Mouse (Mus musculus): Measurements from ENCODE around the gene Hcar1.
A peak's percentile ranks its signal among the peaks of the same experiment; 100 is the strongest.

Gene Hcar1

DNA sequence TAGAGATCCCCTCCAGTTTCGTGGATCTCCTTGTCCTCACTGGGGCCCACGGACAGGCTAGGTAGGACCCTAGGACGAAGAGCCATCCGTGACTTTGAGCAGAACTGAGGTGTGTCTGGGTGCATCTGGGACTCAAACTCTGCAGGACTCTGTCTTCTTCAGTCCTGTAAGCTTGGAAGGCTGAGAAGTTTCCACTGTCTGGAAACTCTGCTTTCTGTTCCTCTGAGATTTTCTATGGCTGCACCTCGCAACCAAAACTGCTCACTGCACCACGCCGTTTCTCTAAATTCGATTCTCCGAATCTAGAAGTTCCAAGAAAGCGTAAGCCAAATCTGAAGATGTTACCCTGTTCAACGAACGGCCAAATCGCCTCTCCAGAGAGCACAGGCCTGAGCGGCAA, 15.9 kb downstream of the Hcar1 start:
- DNase-seq (ENCODE audit: low spot score in 2 of 2): no peak

GRCm38 (mm10) chr5:123862374-123863350, 17.2 kb downstream of the Hcar1 start:
- DNase-seq (ENCODE audit: low spot score in 2 of 2): no peak

DNA sequence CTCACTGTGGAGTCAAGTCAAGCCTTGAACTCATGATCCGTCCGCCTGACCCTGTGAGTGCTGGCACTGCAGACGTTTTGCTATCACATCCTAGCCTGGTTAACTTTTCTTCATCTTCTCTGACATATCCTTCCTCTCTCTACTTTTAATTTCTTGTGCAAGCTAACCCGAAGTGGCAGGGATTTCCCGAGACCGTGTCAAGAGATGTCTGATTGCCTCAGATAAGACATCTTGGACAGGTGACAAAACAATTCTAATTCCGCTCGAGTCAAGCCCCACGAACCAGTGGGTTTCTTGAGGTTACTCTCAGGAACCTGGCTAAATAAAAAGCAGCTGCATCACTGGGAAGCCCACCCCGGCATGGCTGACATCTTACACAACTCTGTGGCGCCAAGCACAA, 21.0 kb downstream of the Hcar1 start:
- DNase-seq (ENCODE audit: low spot score in 2 of 2): no peak

- DNase-seq (ENCODE audit: low spot score in 2 of 2): no peak
Observed at GRCm38 (mm10) chr5:123854511-123854910, 25.3 kb downstream of the Hcar1 start.

DNA sequence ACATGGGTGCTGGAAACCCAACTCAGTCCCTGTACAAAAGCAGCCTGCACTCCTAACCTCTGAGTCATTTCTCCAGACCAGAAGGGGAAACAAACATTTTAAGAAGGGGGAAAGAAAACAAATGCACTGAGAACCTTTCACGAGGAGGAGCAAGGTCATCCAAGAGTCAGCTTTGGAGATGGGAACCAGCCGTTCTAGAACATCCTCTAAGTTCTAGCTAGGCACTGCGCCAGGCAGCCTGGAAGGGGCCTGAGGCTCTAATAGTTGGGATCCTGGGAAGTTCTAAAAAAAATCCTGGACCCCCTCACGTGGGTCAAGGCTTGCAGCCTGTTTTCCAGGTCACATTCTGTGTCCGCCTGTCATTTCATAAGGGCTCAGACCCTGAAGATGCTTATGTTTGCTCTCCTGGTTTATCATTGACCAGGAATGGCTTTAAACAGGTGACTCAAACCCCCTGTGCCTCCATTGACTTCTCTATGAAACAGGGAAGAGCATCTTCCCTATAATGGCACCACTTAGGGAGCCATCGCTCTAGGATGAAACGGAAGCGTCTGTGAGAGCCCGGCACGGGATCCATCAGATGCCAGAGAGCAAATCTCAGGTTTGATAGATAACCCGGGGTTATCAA, 25.8 kb downstream of the Hcar1 start:
- no peak for DNase-seq (ENCODE audit: low spot score in 2 of 2)

DNA sequence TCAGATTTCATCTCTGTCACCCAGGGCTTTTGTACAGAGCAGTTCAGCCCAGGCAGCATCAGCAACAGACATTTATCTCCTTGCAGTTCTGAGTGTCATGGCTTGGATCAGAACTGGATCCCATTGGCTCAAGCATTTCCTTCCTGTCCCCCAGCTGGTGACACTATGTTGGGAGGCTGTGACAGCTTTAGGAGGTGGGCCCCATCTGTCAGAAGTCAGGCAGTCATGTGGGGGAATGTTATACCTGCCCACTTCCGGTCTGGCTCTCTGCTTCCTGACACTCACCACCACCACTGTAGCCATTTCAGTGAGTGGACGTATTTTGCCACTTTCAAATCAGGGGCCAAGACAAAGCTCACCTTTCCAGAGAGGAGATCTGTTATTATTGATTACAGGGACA, 28.4 kb downstream of the Hcar1 start:
- DNase-seq (ENCODE audit: low spot score in 2 of 2): no peak

DNA sequence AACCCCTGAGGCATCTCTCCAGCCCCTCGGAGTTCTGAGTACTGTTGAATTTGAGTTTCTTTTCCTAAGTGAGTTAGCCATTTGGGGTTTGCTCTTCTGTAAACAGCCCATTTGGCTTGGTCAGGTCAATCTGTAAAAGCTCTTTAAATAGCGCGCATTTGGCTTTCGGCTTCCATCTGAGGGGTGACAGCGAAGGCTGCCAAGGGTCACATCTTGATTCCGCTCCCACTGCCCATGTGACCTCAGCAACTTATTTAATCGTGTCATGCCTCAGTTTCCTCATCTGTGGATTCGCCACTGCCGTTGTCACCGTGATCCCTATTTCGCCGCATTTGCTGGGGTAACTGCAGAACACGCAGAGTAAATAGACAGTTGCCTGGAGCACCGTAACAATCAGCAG, 35.5 kb downstream of the Hcar1 start:
- no peak for DNase-seq (ENCODE audit: low spot score in 2 of 2)

DNA sequence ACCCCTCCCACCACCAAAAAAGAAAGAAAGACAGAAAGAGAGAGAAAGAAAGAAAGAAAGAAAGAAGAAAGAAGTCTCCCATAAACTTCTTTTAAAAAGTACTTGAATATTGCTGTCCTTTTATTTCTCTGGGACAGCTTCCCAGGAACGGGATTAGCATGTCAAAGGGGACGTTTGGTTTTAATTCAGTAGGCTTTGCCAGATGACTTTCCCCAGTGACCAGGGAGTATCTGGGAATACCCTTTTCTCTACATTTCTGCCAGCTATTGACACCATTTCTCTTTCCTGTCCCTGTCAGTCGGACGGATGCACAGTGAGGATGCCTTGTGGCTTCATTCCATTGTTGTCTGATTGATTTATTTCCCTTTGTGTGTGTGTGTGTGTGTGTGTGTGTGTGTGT, 36.0 kb downstream of the Hcar1 start:
- no peak for DNase-seq (ENCODE audit: low spot score in 2 of 2)

GRCm38 (mm10) chr5:123842935-123843282, 36.9 kb downstream of the Hcar1 start:
- DNase-seq (ENCODE audit: low spot score in 2 of 2): no peak

DNA sequence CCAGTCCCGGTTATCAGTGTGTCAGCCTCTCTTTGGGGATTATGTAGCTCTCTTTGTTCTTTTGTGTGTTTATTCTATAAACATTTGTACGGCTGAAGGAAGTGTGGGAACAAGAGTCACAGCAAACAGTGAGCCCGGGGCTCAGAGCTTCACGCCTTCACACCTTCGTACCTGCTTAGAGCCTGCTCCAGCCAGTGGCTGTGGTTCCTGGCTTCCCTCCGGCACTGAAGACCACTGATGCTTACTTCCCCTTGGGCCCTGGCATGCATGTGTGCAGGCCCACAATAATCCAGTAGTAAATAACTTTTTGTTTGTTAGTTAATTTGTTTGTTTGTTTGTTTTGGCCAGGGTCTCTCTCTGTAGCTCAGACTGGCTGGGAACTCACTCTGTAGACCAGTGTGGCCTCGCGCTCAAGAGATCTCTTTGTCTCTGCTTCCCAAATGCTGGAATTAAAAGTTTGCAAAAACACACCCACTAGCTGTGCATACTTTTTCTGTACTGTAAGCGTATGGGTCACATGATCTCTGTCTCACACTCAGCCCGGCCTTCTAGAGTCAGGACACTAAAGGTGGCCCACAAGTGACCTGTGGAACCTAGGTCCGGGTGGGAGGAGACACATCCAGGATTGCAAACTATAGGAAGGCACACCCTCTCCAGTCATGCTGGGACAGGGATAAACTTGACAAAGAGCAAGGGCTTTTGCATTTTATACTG, 37.4 kb downstream of the Hcar1 start:
- DNase-seq (ENCODE audit: low spot score in 2 of 2): no peak

- no peak for DNase-seq (ENCODE audit: low spot score in 2 of 2)
Observed at GRCm38 (mm10) chr5:123837371-123837770, 42.4 kb downstream of the Hcar1 start.

DNA sequence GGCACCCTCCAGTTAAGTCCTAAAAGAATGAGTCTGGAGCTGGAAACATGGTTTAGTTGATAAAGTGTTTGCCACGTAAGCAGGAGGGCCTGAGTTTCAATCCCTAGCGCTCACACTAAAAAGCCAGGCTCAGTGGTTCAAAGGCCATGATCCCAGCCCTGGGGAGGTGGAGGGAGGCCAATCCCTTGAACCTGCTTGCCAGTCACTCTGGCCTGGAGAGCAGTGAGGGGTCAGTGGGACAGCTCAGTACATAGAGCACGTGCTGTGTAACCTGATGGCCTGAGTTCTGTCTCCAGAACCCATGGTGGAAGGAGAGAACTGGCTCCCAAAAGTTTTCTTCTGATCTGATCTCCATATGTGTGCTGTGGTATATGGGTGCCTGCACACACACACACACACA, 45.0 kb downstream of the Hcar1 start:
- DNase-seq (ENCODE audit: low spot score in 2 of 2): no peak

DNA sequence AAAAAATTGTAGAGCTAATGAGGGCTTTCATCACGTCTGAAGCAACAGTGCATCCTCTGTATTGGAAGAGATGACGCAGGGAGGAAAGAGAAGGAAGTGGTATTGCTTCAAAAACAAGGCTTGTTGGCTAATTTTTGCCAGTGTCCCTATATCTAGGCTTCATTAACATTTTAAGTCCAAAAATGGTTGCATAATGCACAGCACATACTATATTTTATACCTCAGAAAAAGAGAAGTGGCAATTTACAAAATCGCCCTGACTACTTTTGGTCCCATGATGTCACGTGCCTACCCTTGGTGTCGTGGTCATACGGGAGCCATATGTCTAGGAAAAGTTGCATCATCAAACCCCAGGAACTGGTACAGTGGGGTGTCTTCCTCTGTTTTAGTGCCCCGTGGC, 47.5 kb downstream of the Hcar1 start:
- no peak for DNase-seq (ENCODE audit: low spot score in 2 of 2)

GRCm38 (mm10) chr5:123827659-123828091, 52.1 kb downstream of the Hcar1 start:
- DNase-seq (ENCODE audit: low spot score in 2 of 2): peak in 1 of 2 experiments; percentile 37
